Mouse (Mus musculus): Measurements from ENCODE around the gene Apob.

Gene Apob

GRCm38 (mm10) chr12:8038081-8038730, 60.8 kb downstream of the Apob start:
- DNase-seq: no peak

DNA sequence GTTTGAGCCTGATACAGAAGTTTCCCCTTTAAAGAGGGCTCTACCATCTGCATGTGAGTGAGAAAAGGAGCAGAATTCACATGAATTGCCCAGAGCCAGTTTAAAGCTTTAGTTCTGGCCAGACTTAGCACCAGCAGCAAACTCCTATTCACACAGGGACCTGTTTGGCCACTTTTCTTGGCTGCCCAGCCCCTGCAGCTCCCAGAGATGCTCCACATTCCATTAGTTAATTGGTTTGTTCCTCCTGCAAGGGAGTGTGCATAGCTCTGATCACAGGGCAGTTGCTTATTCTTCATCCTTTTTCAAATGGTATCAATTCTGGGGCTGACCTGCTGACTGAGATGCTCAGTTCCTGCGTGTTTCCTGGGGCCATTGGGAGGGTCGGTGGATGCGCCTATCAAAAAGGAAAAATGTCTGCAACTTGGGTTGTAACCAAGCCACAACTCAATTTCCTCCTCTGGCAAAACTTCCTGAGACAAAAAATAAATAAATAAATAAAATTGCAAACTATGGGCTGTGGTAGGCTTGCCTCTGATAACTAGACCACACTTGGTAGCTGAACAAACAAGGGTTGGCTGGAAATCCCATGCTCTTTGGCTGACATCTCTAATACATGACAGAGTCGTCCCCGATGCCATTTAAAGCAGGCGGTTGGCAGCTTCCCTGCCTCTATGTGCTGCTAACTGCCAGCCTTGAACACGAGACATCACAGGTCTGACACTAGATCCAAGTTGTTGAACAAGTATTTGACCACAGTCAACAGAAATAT, 65.4 kb downstream of the Apob start:
- DNase-seq: no peak

- no peak for DNase-seq
Measured at GRCm38 (mm10) chr12:8047046-8047445, 69.6 kb downstream of the Apob start.

GRCm38 (mm10) chr12:8047789-8048309, 70.4 kb downstream of the Apob start:
- no peak for DNase-seq

DNA sequence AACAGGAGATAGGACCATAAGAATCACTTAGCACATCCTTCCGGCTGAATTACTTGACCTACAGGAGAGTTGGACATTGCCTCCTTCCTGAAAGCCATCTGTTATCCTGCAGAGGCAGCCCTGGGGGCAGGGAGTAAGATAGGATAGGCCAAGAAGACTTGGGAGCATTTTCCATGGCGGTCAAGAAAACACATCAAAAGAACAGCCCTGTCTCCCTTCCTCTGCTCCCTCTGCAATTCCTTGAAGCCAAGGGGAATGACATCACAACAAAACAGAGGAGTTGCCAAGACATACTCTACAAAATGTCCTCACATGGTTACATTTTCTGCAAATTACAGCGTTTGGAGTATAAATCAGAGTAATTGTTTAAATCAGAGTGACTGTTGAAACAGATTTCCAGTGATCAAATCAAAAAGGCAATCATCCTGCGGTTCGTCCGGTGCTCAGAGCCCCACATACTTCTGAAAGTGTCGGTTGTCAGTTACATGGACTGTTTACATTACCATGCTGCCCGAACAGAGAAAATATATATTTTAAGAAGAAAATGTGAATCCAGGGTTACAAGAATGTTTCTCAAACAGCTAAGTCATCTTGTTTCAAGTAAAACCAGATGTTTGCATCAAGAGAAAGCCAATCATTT, 78.7 kb downstream of the Apob start:
- DNase-seq: no peak

GRCm38 (mm10) chr12:8059576-8059975, 82.1 kb downstream of the Apob start:
- peak; percentile 73 for DNase-seq

DNA sequence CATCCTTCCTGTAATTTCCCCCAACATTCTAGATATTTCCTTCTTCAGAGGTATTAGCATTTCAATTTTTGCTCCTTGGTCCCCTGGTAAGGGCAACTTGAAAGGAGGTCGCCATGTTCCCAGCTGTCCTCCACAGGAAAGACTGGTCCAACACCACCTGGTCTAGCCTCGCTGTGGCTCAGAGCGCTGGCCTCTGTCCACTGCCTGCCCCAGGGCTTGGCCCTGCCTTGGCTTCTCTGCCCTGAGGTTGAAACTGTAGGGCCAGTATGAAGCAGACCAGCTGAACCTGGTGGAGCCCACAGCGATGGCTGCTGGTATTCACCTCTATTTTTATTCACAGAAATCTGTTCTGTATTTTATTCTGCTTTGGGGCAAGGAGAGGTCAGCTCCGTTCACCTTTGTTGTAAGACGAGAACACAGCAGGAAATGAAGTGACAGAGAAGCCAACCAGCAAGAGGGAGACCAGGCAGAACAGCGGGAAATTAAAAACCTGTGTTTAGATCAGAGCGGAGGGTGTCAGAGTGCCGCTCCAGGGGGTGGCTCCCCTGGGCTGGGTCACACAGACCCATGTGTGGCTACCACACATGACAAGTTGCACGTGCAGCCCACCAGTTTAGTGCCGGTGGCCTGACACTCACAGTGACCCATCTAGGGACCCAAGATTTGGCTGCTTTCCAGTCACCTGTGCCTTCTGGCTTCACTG, 86.1 kb downstream of the Apob start:
- DNase-seq: no peak
